Mouse (Mus musculus) right cerebral cortex, postnatal 25 days (tissue): ENCODE data around the gene Magea3.
"Not testable (repeated sequence)": the region's sequence is repeated elsewhere in the genome, so short reads cannot be mapped to it uniquely, and the experiment has no call there.

Experiments
- DNase-seq: peaks from one replicate; pipeline ENCODE4 v3.0.0; 2022

Magea3 gene

GRCm38 (mm10) chrX:154949405-154949804 is at the start of gene Magea3:
Gene Magea3, minus strand, starts transcription at chrX:154949505.
- not testable (repeated sequence) for DNase-seq

- not testable (repeated sequence) for DNase-seq
Measured at GRCm38 (mm10) chrX:154995750-154996149, 46.4 kb upstream of the Magea3 start, which contains the start of gene Magea8. Gene Magea8, minus strand, starts transcription at chrX:154995850.

GRCm38 (mm10) chrX:154935887-154936286 is 13.4 kb downstream of the Magea3 start, which contains the start of gene Magea6:
Gene Magea6, minus strand, starts transcription at chrX:154935987.
- DNase-seq = not testable (repeated sequence)
